Mouse (Mus musculus): ENCODE measurements at regions not wholly inside any gene's neighbourhood (a gene's known extent, or its start where the extent isn't known, plus 50 kb on each side); places are given as distances from the start of the nearest gene placed in this dataset.
A peak's percentile ranks its signal among the peaks of the same experiment; 100 is the strongest.

DNA sequence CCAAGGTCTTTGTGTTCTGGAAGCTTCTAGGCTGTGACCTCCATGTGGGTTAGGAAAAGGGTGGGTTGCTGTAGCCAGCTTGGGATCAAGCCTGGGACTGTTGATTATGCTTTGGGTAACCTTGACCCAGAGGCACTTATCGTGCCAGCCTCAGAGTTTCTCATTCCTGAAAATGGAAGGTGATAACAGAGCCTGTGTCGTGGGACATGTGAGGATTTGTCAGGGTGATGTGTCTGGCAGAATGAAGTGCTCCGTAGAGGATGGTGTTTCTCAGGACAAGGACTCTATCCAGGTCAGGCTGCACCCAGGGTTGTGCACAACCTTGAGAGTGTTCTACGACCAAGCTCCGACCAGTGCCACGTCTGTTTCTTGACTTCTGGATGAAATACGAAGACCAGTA, 316.4 kb downstream of the Gm49356 start:
- no peak for DNase-seq (ENCODE audit: extremely low read depth, low read depth, low spot score)

DNA sequence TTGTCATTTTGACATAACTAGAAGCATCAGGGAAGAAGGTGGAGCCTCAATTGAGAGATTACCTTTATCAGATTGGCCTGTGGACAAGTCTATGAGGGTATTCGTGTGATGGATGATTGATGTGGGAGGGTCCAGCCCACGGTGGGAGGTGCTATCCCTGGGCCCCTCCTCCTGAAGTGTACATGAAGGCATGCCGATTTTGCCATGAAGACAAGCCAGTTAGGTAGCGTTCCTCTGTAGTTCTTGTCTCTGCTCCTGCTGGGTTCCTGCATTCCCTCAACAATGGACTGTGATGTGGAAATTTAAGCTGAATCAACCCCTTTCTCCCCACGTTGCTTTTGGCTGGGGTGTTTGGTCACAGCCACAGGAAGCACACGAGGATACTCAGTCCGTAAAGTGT, 317.5 kb downstream of the Gm49356 start:
- DNase-seq (ENCODE audit: extremely low read depth, low read depth, low spot score) = no peak

DNA sequence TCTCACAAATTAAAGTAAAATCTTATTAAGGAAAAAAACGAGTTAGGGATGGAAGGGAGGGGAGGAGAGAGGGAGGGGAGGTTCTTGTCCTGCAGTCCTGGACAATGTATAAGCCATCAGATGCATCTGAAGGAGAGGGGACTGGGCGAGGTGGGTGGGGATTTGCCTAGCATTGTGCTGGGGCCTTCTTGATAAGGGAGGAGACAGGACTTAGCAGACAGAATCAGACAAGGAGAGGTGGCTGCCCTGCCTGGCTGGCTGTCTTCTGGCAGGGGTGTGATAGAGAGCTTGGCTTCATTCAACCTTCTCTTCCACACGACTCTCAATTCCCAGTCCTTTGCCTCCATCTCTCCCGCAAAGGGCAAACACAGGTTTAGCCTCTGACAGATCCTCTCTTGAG, 318.9 kb downstream of the Gm49356 start:
- no peak for DNase-seq (ENCODE audit: extremely low read depth, low read depth, low spot score)

DNA sequence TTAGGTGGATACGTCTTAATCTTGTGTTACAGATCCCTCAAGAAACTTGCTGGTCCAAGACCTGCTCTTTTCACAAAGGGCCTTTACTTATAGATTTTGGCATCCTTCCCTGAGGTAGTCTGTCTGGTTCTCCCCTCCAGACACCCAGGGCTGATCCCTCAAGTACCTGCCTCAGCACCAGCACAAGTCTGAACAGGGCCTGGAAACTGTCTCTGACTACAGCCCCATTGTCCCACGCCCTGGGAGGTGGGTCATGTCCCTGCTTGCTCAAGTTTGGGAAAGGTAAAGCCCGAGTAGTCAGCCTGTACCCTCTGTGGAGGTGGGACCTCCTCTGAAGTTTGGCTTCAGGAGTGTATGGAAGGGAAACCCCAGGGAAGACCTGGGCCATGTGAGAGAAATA, 323.3 kb downstream of the Gm49356 start:
- peak; percentile 82 for DNase-seq (ENCODE audit: extremely low read depth, low read depth, low spot score)

DNA sequence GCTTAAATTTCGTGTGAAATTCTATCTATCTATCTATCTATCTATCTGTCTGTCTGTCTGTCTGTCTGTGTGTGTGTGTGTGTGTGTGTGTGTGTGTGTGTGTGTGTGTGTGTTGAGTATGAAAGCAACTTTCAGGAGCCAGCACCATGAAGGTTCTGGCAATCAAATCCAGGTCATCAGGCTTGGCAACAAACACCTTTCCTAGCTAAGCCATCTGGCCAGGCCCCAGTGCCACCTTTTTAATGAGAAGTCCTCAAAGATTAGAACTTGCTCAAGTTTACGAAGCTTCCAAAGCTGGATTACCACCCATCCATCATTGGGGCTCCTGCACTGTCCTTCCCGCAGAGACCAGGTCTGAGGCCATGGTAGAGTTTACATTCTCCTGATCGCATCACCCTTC, 325.0 kb downstream of the Gm49356 start:
- DNase-seq (ENCODE audit: extremely low read depth, low read depth, low spot score) = no peak

DNA sequence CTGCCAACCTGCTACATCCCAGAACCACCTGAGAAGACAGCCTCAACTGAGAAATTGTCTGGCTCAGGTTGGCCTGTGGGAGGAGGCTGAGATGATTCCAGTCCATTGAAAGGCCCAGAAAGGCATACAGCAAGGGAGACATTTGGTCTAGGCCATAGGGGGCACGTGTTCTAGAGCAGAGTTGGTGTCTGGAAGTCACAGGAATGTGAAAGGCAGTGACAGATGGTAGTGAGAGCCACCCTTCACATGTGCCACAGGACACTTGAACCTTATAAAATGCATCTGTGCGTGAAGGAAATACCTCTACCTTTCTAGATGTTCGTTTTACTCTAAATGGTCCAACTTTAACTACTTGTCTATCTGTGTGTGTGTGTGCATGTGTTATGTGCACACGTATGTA, 326.1 kb downstream of the Gm49356 start:
- DNase-seq (ENCODE audit: extremely low read depth, low read depth, low spot score) = no peak

DNA sequence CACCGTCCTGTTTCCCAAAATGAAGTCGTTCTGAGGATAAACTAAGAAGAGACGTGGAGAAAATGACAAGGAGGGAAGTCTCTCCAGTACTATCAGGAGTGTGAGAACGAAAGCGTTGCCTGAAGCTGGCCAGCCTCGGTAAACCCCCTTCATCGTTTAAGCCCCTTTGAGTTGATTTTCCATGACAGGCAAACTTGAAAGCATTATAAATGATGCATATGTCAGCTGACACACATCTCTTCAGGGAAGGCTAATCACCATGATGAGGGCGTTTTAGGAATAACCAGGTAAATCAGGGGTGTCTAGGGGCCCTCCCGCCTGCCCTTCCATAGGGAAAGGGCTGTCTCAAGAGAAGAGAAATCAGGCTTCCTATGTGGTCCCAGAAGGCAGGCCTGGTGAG, 328.4 kb downstream of the Gm49356 start:
- no peak for DNase-seq (ENCODE audit: extremely low read depth, low read depth, low spot score)

DNA sequence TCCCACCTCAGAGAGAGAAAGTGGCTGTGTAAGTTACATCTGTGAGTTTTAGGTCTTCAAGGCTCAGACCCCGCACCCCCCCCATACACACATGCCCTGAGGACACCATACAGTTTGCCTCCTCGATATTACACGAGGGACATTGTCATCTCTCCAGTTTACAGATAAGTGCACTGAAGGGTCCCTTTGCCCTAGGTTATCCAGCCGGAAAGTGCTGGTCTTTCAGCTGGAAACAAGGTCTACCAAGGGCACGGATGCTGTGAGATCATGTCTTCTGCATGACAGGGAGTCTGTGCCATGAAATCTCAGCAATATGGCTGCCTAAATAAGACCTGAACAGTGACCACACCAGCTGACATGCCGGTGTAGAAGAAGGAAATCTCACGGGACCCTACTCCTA, 329.8 kb downstream of the Gm49356 start:
- no peak for DNase-seq (ENCODE audit: extremely low read depth, low read depth, low spot score)

DNA sequence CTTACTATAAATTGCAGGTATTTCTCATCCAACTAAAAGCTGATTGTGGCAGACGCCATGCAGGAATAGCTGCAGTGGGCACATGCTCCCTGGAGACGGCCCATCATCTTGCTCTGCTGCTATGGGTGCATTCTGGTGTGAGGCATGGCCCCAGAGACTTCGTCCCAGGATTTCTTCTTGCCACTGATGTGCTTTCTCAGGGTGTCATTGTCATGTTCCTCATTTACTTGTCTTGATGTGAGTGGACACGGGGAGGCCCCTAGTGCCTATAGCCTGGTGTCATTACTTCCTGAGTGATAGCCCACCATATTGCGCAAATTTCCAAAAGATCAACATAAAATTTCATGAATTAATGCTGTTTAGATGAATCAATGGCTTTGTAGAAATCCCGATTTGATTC, 336.5 kb downstream of the Gm49356 start:
- no peak for DNase-seq (ENCODE audit: extremely low read depth, low read depth, low spot score)

DNA sequence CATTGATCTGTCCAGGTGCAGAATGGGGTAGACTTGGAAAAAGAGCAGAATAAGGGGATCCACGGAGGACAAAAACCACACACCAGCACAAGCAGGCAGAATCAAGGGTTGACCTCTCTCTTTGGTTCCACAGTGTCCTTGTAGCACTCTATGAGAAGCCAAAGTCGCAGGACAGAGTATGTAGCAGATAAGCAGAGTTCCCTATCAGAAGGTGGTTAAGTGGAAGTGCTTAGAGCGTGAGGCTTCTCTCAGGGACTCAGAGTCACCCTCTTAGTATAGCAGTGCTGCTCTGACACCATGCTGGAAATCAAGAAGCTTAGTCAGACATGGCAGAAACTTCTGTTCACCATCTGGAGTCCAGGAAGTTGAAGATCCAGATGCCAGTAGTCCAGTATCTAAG, 338.2 kb downstream of the Gm49356 start:
- DNase-seq (ENCODE audit: extremely low read depth, low read depth, low spot score) = no peak

DNA sequence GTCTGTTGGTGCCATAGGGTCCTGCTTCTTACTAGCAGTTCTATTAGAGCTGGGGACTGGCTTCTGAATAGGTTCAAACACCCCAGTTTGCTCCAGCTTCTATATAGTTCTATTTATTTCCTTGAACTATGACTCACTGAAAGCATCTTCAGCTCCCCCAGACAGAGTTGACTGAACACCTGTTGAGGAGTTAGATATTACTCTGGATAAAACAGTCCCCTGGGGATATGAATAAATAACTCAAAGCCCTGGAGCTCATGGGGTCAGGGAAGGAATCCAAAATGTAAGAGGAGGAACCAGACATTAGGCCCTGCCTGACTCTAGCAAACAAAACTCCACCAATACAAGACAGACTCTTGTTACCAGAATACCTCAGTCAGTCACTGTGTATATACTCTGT, 341.4 kb downstream of the Gm49356 start:
- DNase-seq (ENCODE audit: extremely low read depth, low read depth, low spot score) = no peak

DNA sequence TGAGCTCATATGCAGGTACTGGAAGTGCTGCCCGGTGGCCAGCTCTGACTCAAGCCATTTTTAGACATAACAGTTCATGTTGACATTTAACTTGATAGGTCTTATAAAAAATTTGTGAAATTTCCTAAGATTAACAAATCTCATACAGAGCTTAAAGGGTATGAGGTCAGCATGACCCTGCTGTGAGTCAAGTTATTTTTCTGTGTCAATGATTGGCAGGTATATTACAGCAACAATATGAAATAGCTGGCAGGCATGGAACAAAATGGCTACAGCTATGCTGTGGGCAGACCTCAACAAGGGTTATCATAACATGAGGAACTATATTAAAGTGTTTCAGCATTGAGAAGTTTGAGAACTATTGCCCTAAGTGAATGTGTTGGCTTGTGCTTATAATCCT, 342.6 kb downstream of the Gm49356 start:
- DNase-seq (ENCODE audit: extremely low read depth, low read depth, low spot score) = no peak

DNA sequence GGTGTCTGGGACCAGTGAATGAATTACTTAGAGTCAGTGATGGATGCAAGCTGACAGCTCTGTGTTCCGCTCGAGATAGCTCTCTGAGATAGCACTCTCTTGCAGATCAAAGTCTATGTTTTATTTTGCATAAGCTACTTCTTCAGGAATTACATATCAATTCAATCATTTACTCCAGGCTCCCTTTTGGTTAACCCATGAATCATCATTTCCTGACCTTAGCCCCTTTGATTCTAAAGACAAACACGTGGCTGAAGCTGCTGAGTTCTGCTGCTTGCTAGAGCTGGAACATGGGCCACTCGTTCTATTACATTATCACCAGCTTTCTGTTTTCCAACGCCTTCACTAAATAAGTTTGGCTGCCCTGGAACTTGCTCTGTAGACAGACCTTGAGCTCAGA, 343.2 kb downstream of the Gm49356 start:
- DNase-seq (ENCODE audit: extremely low read depth, low read depth, low spot score) = no peak

DNA sequence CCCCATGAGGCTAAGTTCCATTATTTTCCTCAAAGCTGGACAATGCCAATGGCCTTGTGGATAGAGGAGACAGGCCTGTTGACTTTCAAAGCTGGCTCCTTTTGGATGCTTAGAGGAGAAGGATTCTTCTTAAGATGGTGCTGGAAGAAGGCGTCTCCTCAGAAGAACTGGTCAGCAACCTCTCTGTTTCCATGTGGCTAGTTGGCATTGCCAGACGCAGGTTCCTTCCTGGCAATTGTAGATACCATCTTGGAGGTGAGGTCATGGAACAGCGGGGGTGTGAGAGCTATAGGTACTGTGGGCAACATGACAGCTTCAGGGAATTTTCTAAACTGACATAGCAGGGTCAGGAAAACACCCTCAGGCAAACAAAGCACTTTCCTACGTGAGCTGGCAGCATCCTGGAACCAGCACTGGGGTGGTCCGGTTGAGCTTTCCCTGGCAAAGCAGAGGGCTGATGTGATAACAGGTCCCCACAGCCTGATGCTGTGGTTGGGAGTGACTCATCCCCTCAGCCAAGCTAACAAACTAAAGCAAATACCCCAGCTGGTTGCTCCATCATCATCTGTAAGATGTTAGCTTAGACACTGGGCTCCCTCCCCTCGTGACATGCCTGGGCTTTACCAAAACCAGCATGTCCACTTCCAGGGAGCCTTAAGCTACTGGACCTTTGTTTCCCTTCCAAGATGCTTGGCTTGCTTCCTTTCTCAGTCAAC, 348.5 kb downstream of the Gm49356 start:
- DNase-seq (ENCODE audit: extremely low read depth, low read depth, low spot score) = no peak

DNA sequence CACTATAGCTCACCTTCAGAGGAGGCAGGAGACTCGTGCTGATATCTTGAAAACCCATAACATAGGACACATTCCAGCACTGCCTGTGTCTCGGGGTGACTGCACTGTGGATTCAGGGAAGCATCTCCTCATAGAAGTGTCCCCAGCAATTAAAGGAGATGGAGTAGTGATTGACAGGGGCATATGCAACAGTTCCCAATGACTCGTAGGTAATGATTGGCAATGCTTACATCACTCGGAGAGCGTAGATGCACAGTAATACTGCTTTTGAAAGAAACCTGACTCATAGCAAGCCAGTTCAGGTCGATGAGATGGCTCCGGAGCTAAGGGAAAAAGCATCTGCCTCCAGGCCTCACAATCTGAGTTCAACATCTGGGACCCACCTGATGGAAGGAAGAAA, 352.7 kb downstream of the Gm49356 start:
- DNase-seq (ENCODE audit: extremely low read depth, low read depth, low spot score) = no peak

DNA sequence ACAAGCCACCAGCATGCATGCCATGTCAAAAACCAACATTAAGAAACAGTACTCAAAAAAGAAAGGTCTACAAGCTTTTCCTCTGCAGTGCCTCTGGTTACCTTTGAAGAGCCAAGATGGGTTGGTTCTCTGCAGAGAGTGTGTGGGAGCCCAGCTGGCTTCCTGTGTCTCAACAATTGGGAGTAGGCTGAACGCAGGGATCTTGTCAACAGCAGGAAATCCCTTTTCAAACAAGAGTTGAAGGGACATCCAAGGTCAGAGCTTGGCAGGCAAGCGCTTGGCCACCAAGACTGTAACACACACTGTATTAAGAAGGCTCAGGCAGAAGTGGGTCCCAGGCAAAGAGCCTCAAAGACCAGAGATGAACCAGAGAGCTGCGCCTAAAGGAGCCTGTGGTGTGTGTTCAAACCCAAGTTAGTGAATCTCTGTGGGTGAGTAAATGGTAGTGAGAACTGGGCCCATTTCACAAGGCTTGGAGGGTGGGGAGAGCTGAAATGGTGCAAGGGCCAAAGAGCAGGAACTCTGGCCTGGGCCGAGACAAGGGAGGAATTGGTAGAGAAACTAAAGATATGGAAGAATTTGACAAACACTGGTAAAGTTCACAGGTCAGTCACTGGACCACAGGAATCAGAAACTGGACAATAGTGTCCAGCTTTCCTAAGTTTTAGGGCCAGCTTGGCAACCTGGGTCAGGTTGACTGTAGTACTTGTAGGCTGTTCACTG, 357.0 kb downstream of the Gm49356 start:
- peak; percentile 5 for DNase-seq (ENCODE audit: extremely low read depth, low read depth, low spot score)

DNA sequence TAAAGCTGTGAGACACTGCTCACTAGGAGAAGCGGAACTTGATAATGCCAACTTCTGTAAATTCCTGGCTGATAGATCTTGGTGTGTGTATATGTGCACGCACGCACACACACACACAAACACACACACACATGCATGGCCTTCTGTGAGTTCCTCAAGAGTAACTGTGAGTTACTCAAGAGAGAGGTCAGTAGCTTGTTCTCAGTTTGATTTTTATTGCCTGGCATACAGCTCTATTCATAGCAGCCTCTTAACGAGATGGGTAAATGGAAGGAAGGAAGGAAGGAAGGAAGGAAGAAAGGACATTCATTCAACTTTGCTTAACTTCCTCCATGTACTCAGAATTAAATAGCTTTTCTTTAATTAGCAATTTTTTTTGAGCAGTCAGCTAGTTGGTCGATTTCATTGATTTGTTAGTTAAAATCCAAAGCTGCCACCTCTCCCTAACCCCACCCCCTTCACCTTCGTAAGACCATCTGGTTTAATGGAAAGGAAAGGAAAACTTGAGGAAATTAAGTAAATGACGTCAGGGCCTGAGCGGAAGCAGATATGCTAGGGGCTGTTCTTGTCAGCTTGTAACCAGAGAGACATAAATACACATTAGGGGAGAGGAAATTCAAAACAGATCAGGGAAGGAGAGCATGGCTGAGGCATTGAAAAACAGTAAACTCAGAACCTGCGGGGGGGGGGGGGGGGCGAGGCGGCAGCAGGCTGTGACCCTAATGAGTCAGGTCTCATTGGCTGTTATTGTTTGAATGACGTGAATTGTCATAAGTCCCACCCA, 359.6 kb downstream of the Gm49356 start:
- DNase-seq (ENCODE audit: extremely low read depth, low read depth, low spot score) = no peak

DNA sequence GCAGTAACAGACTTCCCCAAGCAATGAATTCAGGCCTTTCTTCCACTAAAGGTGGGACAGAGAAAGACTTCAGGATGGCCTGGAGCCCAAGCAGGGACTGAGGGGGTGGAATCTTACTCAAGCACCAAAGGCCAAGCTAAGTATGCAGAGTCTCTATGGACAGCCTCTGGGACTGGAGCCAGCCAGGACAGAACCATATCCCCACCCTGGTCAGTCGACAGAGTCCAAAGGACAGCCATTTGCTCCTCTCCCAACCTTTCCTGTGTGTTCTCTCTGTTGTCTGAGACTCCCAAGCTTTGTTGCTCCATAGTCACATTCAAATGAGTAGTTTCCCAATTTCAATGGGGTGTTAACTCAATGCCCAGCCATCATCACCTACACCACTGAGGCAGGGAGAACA, 372.3 kb downstream of the Gm49356 start:
- DNase-seq (ENCODE audit: extremely low read depth, low read depth, low spot score) = no peak

DNA sequence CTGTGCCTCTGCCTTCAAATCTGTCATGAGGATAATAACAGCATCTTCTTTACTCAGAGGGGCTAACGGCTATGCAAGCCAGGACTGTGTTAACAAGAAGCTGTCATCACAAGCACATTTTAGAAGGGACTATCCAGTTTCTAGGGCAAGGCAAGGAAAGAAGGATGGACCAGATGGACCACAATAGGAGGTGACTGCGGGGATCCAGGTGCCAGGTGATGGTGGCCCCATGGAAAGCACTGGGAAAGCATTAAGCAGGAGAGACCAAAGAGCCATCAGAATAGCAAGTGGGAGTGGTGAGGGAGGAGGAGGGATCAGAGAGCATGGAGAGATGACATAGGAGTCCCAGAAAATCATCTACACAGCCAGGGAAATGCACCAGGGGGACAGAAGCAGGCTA, 373.3 kb downstream of the Gm49356 start:
- DNase-seq (ENCODE audit: extremely low read depth, low read depth, low spot score) = no peak

DNA sequence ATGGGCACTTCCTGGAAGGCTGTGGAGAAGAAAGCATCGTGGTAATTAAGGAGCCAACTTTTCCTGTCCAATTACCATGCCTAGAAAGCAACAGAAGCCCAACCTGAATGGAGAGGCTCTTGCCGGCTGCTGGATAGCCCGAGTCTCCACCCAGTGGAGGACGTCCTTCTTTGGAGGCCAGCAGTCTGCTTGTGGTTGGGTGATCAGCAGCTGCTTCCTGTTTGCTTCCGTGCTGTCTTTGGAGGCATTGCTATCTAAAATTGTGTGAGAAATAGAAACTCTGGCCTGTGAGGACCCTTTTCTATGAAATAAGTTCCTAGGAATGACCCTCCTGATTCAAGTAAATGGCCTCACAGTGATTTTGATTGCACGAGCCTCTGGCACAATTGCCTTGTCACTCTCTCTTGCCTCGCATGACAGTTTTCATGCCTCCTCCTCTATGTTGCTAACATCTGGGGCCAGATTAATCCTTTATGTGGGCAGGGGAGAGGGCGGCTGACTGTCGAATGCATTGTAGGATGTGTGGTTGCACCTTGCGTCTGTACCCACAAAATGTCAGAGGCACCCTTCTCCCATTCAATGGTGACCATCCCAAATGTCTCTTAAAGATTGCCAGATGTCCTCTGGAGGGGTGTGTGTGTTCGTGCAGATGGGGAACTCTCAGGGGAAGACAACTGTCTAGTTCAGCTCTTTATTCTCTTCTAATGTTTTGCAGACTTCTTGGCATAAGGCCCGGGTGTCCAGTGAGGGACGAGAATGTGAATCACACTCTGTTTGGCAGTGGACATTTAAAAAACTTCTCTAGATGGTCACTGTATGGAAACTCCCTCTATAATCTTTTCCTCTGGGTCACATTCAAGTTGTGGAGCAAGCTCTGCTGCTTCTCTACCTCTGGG, 374.6 kb downstream of the Gm49356 start:
- no peak for DNase-seq (ENCODE audit: extremely low read depth, low read depth, low spot score)
